Mouse (Mus musculus) liver, postnatal 0 days (tissue): ENCODE data around the gene Lias.

Source experiments
- CTCF ChIP-seq: sonication (generic); IDR thresholded peaks from 2 replicates; pipeline ENCODE4 v1.5.1; 2016; ENCODE audit warnings: antibody characterized with exemption, low read depth
- EP300 ChIP-seq: IDR thresholded peaks from 2 replicates; pipeline ENCODE4 v1.6.1; 2016; ENCODE audit warnings: antibody characterized with exemption, low read depth, mild to moderate bottlenecking

DNA sequence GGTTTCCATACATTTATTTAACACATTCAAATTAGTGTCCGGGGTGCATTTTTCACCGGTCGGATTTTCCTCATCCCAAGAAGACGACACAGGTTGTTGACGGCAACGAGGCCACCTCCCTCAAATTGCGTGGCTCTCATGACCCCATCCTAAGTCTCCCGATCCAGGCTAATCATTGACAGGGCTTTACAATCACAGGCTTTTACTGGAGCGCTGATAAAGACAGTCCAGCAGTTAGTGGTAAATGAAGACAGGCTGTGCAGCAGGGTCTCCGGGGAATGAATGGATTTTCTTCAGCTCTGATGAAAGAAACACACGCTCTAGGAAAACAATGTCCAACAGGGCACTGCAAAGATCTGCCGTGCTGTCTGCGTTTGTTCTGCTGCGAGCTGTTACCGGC is 43.1 kb upstream of the Lias start, which contains the start of gene Klb:
- no peak for TF ChIP-seq CTCF
- TF ChIP-seq EP300, result no peak
